Mouse (Mus musculus) CH12F3 (cell line): ENCODE measurements around the gene Zcchc14.

Experiments
- in situ Hi-C: fragments of 300-500 bp; cut with MboI; formaldehyde crosslinking; loops from 2 replicates; pipeline ENCODE4 v1.14.3; 2020; ENCODE audit warnings: low sequenced_read_pairs

Gene Zcchc14

GRCm38 (mm10) chr8:121590203-121591177, 62.2 kb downstream of the Zcchc14 start, which contains the start of gene Map1lc3b:
Gene Map1lc3b, plus strand, starts transcription at chr8:121590361.
- in situ Hi-C loops, result loop anchor here (10.0 to 25.0 kb wide), 2 partner anchors 46 to 347 kb away; partner anchors contain the start of genes 1700018B08Rik, Banp and Car5a

DNA sequence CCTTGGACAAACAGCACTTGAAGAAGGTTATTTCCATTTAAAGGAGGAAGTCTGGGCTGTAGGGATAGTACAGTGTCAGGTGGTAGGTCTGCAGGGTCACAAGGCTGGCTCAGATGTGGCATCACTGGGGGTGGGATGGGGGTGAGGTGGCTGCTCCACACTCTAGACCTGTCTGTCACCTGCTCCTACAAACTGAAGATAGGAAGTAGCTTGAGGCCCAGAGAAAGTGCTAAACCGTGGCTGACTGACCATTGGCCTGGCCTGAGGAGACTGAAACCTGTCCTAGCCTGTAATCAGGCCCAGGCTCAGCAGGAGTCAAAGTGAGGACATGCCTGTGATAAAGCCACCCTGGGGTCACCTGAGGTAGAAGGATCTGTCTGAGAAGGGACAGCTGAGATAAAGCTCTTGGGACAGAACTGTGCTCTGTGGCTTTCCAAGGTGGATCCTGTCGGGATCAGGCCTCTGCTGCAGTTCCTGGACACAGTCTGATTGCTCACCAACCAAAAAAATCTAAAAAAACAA, 63.4 kb downstream of the Zcchc14 start:
- in situ Hi-C loops, result loop anchor here (25.0 kb wide), 1 partner anchor 348 kb away; the partner anchor contains the start of genes Banp and Car5a

DNA sequence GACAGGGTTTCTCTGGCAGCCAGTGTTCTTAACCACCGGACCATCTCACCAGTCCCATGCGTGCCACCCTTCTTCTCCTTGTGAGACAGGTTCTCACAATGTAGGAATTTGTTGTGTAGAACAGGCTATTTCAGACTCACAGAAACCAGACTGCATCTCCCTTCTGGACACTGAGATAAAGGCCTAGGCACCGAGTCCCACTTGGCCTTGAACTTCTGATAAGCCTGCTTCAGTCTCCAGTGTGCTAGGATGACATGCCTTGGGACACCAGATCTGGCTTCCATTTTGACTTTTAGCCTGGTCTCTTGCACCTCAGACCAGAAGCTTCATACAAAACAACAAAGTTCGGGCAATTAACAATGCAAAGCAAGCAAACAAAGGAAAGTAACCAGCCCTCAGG, 64.0 kb downstream of the Zcchc14 start:
- in situ Hi-C loops, result loop anchor here (25.0 kb wide), 1 partner anchor 349 kb away; the partner anchor contains the start of genes Banp and Car5a

DNA sequence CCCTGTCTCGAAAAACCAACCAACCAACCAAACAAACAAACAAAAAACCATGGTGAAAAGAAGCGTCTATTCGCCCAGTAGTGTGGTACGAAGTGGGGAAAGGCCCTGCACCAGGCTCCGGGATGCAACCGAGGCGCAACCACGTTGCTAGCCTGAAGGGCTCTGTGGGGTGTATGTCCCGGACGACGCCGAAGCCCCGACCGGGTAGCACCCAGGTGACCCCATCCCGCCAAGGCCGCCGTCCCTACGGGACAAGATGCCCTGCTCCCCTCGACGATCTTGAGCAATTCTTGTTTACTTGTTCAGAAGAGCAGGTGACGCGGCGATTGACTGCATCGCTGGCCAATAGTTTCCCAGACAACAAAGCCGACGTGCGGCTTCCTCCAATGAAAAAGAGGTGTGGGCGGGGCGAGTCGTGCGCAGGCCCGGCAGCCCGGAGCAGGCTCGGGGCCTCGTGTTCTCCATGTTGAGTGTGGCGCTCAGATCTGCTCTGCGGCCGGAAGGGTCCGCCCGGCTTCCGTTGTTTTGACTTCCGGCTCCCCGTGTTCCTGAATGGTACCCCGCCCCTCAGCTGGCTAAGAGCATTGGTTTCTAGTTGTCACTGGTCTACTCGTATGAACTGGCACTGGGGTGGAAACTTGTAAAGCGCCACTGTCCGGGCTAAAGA, 67.4 kb downstream of the Zcchc14 start:
- in situ Hi-C loops, result loop anchor here (25.0 kb wide), 1 partner anchor 352 kb away; the partner anchor contains the start of genes Banp and Car5a

GRCm38 (mm10) chr8:121584730-121585129, 68.0 kb downstream of the Zcchc14 start:
- in situ Hi-C loops, result loop anchor here (25.0 kb wide), 1 partner anchor 353 kb away; the partner anchor contains the start of genes Banp and Car5a

- in situ Hi-C loops, result loop anchor here (25.0 kb wide), 1 partner anchor 354 kb away; the partner anchor contains the start of genes Banp and Car5a
These were observed 69.0 kb downstream of the Zcchc14 start for GRCm38 (mm10) chr8:121583653-121584052.

DNA sequence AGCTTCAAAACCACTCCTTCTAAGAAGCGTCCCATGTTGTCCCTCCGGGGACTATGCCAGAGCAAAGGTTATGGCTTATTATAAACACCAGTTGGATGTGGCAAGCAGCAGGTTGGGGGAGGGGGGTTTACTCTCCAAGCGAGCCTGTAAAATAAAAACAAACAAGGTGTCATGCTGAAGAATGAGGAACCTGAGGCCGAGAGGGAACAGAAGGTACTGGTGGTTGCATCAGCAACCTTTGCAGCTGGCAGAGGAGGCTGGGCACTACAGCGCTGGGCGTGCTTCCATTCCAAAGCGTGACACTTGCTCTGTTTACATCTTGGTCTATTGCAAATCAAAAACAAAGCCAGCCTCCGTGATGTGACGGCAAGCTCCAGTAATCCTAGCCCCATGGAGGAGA, 72.2 kb downstream of the Zcchc14 start:
- in situ Hi-C loops, result loop anchor here (25.0 kb wide), 1 partner anchor 357 kb away; the partner anchor contains the start of genes Banp and Car5a

DNA sequence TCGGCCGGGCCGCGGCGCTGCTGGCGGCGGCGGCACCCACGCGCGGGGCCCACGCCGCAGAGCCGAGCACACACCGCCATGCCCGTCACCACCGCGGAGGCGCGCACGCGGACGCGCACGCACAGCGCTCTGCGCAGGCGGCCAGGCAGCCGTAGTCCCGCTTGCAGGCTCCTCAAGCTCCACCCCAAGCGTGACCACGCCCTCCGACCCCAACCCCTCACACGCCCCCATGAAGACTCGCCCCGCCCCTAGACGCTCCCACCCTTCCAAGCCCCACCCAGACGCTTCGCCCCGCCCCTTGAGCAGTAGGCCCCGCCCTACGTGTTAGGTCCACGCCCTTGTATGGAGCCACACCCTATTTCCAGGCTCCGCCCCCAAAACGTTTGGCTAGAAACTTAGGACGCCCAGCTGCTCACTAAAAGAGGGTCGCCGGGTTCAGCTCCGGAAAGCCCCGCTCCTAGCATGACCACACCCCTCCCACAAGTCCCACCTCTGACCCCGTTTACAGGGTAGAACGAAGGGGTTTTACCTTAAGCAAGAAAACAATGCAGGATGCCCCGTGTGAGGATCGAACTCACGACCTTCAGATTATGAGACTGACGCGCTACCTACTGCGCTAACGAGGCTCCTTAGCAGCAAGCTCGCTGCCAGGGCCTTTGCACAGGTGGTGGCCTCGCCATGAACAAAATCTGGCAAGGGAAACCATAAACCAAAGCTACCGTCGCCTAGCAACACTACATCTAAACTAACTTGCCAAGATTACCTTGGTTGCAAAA, 73.8 kb downstream of the Zcchc14 start, which contains the start of gene Fbxo31:
Fbxo31 (minus strand) TSS at position 131 of the 776 bp plus-strand sequence.
- in situ Hi-C loops, result loop anchor here (25.0 kb wide), 1 partner anchor 358 kb away; the partner anchor contains the start of genes Banp and Car5a

DNA sequence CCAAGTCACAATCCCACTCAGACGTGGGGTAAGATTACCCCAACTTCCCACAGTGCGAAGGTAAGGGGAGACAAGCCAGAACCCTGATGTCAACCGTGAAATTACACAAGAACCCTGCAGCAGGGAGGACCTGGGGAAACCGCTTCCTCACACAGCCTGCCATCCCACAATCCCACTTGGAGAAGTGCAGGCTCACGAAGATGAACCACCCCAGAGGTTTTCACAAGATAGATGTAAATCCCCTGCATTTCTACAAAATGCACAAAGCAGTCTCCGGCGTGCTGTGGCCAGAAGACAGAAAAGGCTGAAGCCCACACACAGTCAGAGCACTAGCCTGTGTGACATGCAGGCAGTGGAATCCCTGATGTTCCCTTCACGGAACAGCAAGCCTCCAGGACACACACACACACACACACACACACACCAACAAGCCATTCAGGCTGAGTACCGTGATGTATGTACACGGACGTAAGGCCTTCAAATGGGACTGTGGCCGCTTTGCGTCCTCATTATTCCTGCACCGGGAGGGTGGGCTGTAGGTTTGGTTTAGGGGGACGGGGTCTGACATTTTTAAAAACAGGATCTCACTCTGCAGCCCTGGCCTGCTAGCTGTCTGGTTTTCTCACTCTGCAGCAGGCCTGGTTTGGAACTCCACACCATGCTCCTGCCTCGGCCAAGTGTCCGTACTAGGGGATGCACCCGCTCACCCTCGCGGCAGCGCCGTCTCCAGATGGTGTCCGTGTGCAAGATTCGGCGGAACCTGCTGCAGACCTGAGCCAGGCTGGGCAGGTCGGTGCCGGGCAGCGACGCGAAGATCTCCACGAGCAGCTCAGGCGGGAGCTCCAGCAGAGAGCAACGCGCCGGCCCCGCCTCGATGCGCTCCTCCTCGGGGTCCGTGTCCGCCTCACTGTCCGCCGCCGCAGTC, 74.7 kb downstream of the Zcchc14 start:
- in situ Hi-C loops, result loop anchor here (25.0 kb wide), 1 partner anchor 359 kb away; the partner anchor contains the start of genes Banp and Car5a

DNA sequence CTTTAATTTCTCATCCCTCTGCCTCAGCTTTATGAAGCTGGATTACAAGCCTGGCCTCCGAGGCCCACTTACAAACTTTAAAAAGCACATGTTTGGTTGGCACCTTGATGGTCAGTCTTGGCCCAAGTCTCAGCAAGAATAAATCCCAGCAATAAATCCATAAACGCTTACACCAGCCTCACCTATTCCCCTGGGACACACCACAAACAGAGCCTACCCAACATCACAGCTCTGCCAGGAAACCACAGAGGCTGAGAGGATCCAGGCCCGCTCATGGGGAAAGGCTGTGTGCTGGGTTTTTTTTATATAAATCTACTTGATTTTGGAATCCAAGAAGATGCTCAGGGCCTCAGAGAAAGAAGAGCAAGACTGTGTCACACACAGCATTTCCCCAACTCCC, 77.0 kb downstream of the Zcchc14 start:
- in situ Hi-C loops, result loop anchor here (25.0 kb wide), 1 partner anchor 362 kb away; the partner anchor contains the start of genes Banp and Car5a

GRCm38 (mm10) chr8:121573275-121573674, 79.4 kb downstream of the Zcchc14 start:
- in situ Hi-C loops, result no loop called here

- in situ Hi-C loops, result no loop called here
These were observed 80.6 kb downstream of the Zcchc14 start for GRCm38 (mm10) chr8:121572121-121572520.

DNA sequence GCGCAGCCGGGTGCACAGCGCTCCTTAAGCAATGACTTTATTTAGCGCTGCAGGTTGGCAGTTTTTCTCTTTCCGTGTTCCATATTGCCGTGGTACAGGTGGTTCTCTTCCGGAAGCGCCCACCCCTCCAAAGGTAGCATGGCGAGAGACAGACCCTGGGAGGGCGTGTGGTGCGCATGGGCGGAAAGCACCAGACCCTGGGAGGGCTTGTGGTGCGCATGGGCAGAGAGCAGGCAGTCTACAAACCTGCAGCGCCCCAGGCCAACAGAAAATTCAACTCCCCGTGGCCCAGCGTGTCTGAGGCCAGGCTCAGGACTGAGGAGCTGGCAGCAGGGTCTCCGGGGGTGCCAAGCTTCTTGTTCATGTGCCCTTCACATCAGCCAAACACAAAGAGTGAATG, 81.9 kb downstream of the Zcchc14 start:
- in situ Hi-C loops, result no loop called here

GRCm38 (mm10) chr8:121570335-121570734, 82.4 kb downstream of the Zcchc14 start:
- in situ Hi-C loops, result no loop called here

GRCm38 (mm10) chr8:121568321-121568720, 84.4 kb downstream of the Zcchc14 start:
- in situ Hi-C loops, result no loop called here

DNA sequence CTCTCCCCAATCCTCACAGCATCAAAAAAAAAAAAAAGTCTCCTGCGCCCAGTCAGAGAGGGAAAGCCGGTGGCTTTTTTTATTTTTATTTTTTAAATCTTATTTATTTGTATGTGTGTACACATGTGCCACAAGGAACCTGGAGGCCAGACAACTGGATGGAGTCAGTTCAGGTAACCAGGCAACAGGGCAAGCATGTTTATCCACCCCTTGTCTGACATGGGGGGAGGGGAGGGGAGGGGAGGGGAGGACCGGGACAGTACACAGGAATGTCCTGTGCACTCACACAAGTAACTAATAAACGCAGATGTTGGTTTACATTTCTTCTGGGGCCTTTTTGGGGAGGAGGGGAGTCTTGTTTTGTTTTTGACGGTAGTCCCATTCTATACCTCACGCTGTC, 89.0 kb downstream of the Zcchc14 start:
- in situ Hi-C loops, result no loop called here

DNA sequence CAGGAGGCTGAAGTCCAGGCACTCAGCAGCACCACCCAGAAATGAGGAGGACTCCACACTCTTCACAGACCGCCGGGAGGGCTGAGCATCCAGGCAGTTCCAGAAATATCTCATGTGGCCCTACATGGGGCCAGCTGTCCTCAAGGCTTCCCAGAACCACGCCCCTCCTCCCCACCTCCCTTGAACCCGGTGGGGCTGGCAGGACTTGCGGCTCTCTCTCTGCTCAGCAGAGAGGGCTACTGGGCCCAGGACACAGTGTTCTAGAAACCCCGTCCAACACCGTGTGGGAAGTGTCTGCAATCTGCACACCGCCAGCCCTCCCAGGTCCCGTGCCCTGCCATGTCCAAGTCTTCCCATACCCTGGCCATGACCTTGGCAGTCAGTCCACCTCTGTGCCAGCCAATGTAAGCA, 89.8 kb downstream of the Zcchc14 start:
- in situ Hi-C loops, result no loop called here

- in situ Hi-C loops, result no loop called here
These were observed 90.9 kb downstream of the Zcchc14 start for GRCm38 (mm10) chr8:121561636-121562345.
